Mouse (Mus musculus) lung, adult 2 months (tissue): ENCODE results near the gene Qpctl. TPM values are rescaled to one million over a fixed set of nuclear protein-coding genes. Genes with fewer than 3 reads are reported as not detected.

ENCODE experiments used
- DNase-seq: peaks from one replicate; pipeline ENCODE4 v3.0.0; 2022
- H3K4me1 ChIP-seq: fragments of 200-500 bp; 2 replicates; pipeline ENCODE4 v1.6.1; 2011; ENCODE audit warnings: low read length; ENCODE audit not compliant: control insufficient read depth, insufficient read depth
- H3K4me3 ChIP-seq: fragments of 200-500 bp; replicated peaks from 2 replicates; pipeline ENCODE3; 2011; ENCODE audit warnings: low read depth, mild to moderate bottlenecking, control low read depth, low read length; ENCODE audit errors: extremely low read depth
- CTCF ChIP-seq: fragments of 200-500 bp; IDR thresholded peaks from 2 replicates; pipeline ENCODE4 v1.5.1; 2011; ENCODE audit warnings: mild to moderate bottlenecking, low read length, control low read depth; ENCODE audit not compliant: insufficient read depth
- POLR2A ChIP-seq: fragments of 200-500 bp; IDR thresholded peaks from 2 replicates; pipeline ENCODE4 v1.6.1; 2011; ENCODE audit warnings: low read depth, mild to moderate bottlenecking, control low read depth, low read length, borderline replicate concordance; ENCODE audit errors: extremely low read depth
- WGBS: fragments of 180-500 bp; shearing (Covaris S2); methylation state at CpG from one replicate; pipeline ENCODE4 v1.1.7; 2018; 5-methylcytosine and 5-hydroxymethylcytosine counted together
- polyA plus RNA-seq: library from polyadenylated mRNA; depleted of rRNA; stranded (reverse); fragments of >200 nt; gene quantifications from 2 replicates; pipeline ENCODE4 v1.2.3, GENCODE M21; 2012

Gene Qpctl
- polyA plus RNA-seq, 1 experiment, result 14.9 TPM

DNA sequence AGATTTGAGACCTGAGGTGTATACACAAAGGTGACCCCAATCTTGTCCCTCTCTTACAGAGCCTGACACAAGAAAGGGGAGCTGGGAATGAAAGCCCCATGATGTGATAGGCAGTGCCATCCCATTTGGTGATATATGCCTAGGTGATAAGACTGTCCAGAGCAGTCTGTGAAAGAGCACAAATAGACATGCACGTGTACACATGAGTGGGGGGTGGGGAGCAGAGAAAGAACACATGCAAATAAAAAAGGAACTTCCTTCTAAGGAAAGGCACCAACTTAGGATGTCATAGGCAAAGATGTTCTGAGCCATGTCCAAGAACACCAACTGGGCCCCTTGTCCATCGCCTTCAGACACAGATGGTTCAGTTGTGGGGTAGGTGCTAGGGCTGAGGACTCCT is 44.6 kb downstream of the Qpctl start:
- WGBS, result 68% methylated on average over 2 of the region's 2 CpGs
- Histone ChIP-seq H3K4me1 (no peaks in the 10 kb centered on the region), H3K4me3 (no peak overlapping the region)
- DNase-seq, result no peak
- no peak for TF ChIP-seq POLR2A
- no peak for TF ChIP-seq CTCF

DNA sequence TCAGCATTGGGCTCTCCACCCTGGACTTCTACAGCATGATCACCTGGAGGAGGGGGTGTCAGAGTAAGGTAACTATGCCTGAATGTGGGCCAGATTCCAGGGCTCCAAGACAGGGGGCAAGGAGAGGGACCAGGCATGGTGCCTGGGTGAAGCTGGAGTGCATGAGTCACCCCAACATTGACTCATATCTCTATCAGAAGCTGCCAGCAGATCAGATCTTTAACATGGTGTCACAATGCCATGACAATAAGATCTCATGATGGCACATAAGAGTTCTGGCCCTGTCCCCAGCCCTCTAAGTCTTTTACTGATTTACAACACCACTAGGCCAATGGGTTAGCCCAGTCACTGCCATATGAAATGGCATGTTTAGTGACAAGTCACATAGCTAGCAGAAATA is 45.4 kb downstream of the Qpctl start:
- DNase-seq, result no peak
- Histone ChIP-seq H3K4me1 (no peaks in the 10 kb centered on the region), H3K4me3 (no peak overlapping the region)
- TF ChIP-seq CTCF (no peak), POLR2A (no peak)

DNA sequence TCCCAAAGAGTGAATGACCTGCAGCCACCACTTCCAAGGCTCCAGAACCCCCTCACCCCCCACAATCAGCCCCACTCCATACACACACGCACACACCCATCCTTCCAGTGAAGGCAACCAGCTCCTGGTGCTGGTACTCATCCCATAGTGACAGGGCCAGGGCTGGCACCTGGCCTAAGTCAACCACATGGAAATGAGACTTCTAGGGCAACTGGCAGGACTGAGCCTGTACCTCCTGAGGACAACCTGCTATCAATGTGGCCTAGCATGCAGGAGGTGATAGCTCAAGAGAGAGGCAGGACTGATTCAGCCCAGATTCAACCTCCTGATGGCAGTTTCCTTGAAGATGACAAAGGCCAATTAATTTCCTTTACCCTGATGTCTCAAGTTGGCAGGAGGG is 48.8 kb downstream of the Qpctl start:
- DNase-seq, result no peak
- WGBS, result 79% methylated on average over 1 of the region's 1 CpGs
- no peak for TF ChIP-seq CTCF
- TF ChIP-seq POLR2A, result no peak

GRCm38 (mm10) chr7:19098811-19099210 is 50.3 kb downstream of the Qpctl start:
- no peak for DNase-seq
- Histone ChIP-seq H3K4me3 (no peak overlapping the region), H3K4me1 (0 out of 2 replicates have a peak, but pooled peaks cover 4% of the 10 kb centered on the region)
- WGBS, result 84% methylated on average over 7 of the region's 7 CpGs
- TF ChIP-seq CTCF (no peak), POLR2A (no peak)

More for the DNA sequence above, 48.8 kb downstream of the Qpctl start:
- Histone ChIP-seq H3K4me3 (no peak overlapping the region), H3K4me1 (0 out of 2 replicates have a peak, but pooled peaks cover 4% of the 10 kb centered on the region)

GRCm38 (mm10) chr7:19097863-19098262 is 51.2 kb downstream of the Qpctl start:
- no peak for TF ChIP-seq CTCF
- TF ChIP-seq POLR2A, result no peak
- Histone ChIP-seq H3K4me3 (no peak overlapping the region), H3K4me1 (peaks cover 4% of the 10 kb centered on the region; the same call in 1 of the 2 replicates)
- DNase-seq, result no peak

- no peak overlapping the region for H3K4me3 ChIP-seq
- H3K4me1 ChIP-seq, result peaks cover 4% of the 10 kb centered on the region; the same call in 1 of the 2 replicates
- no peak for TF ChIP-seq CTCF
- no peak for TF ChIP-seq POLR2A
- no peak for DNase-seq
- whole genome bisulfite sequencing, result 50% methylated on average over 2 of the region's 2 CpGs
These were observed 51.9 kb downstream of the Qpctl start for GRCm38 (mm10) chr7:19097217-19097616.

DNA sequence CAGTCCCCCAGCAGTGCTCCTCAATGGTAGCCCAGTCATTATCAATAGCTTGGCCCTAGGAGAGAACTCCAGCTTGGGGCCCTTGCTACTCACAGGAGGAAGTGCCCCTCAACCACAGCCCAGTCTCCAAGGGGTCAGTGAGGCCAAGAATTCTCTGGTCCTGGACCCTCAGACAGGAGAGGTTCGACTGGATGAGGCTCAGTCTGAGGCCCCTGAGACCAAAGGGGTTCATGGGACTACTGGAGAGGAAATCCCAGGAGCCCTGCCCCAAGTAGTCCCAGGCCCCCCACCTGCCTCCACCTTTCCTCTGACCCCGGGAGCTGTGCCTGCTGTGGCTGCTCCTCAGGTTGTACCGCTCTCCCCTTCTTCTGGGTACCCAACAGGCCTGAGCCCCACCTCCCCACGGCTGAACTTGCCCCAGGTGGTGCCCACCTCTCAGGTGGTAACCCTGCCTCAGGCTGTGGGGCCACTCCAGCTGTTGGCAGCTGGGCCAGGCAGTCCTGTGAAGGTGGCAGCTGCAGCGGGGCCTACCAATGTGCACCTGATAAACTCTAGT is 52.6 kb downstream of the Qpctl start:
- no peak for TF ChIP-seq POLR2A
- TF ChIP-seq CTCF, result no peak
- Histone ChIP-seq H3K4me1 (peaks cover 4% of the 10 kb centered on the region; the same call in 1 of the 2 replicates), H3K4me3 (no peak overlapping the region)
- 82% methylated on average over 5 of the region's 5 CpGs for WGBS
- no peak for DNase-seq

- Histone ChIP-seq H3K4me3 (peak overlapping the region; percentile 10), H3K4me1 (peaks cover 4% of the 10 kb centered on the region; the same call in 1 of the 2 replicates)
- TF ChIP-seq CTCF (no peak), POLR2A (no peak)
- WGBS, result 2% methylated on average over 19 of the region's 19 CpGs
- no peak for DNase-seq
These were observed 53.4 kb downstream of the Qpctl start for GRCm38 (mm10) chr7:19095751-19096110.

- TF ChIP-seq CTCF (no peak), POLR2A (peak; percentile 12; the same call in 1 of the 2 replicates)
- Histone ChIP-seq H3K4me1 (peaks cover 4% of the 10 kb centered on the region; the same call in 1 of the 2 replicates), H3K4me3 (peak overlapping the region; percentile 82)
- under 1% methylated on average over 83 of the region's 87 CpGs for WGBS
- peak; percentile 69 for DNase-seq
These were observed 54.0 kb downstream of the Qpctl start for GRCm38 (mm10) chr7:19094826-19095750.
